Mouse (Mus musculus): ENCODE data around the gene Vps29. TPM values are rescaled to one million over a fixed set of nuclear protein-coding genes. Genes with fewer than 3 reads are reported as not detected.

Vps29 gene
- total RNA-seq, 1 experiment: 135 TPM

GRCm38 (mm10) chr5:122345777-122346176, 8.4 kb upstream of the Vps29 start:
- Histone ChIP-seq H3K9me3 (ENCODE audit: control insufficient read depth, insufficient read depth, low read depth, low read length) (no peaks in the 10 kb centered on the region), H3K4me3 (ENCODE audit: insufficient read depth in 1 of 2, low read depth in 1 of 2, low read length in 2 of 2, poor library complexity in 1 of 2, severe bottlenecking in 1 of 2) (no peak overlapping the region), H3K4me1 (ENCODE audit: control insufficient read depth in 2 of 2, insufficient read depth in 2 of 2, low read length in 2 of 2, poor library complexity in 1 of 2) (peaks cover 2 to 4% of the 10 kb centered on the region in 2 experiments; a peak in 1 of 4 replicates), H3K9ac (ENCODE audit: insufficient read depth, low read depth, low read length, poor library complexity, severe bottlenecking) (no peak overlapping the region), H3K36me3 (ENCODE audit: control insufficient read depth, insufficient read depth, low read length, poor library complexity, severe bottlenecking) (no peaks in the 10 kb centered on the region), H3K27ac (ENCODE audit: insufficient read depth, low read depth, low read length, poor library complexity, severe bottlenecking) (no peak overlapping the region)
- in situ Hi-C loops (cut with MboI; ENCODE audit: low sequenced_read_pairs in 2 of 2, unreplicated experiment in 2 of 2): no loop called here
- TF ChIP-seq CHD2 (IDR thresholded peaks at IDR 0.05; ENCODE audit: low read depth, low read length): no peak
- no peak for DNase-seq (ENCODE audit: low read depth, low spot score)

- H3K4me1 ChIP-seq (ENCODE audit: control insufficient read depth in 2 of 2, insufficient read depth in 2 of 2, low read length in 2 of 2, poor library complexity in 1 of 2): peaks cover 2% of the 10 kb centered on the region in 2 experiments; a peak in 1 of 4 replicates
- H3K9ac ChIP-seq (ENCODE audit: insufficient read depth, low read depth, low read length, poor library complexity, severe bottlenecking): peak overlapping the region; percentile 97
- peak overlapping the region; percentile 96 to 99 for H3K4me3 ChIP-seq (ENCODE audit: insufficient read depth in 1 of 2, low read depth in 1 of 2, low read length in 2 of 2, poor library complexity in 1 of 2, severe bottlenecking in 1 of 2)
- TF ChIP-seq ZNF384 (IDR thresholded peaks at IDR 0.05; ENCODE audit: low read depth, low read length) (no peak), MAFK (IDR thresholded peaks at IDR 0.05; ENCODE audit: insufficient read depth, low read depth, low read length) (no peak), CHD2 (IDR thresholded peaks at IDR 0.05; ENCODE audit: low read depth, low read length) (no peak), HCFC1 (IDR thresholded peaks at IDR 0.05; ENCODE audit: borderline replicate concordance, insufficient read depth, low read length) (no peak; the same call in 1 of the 2 replicates), ZC3H11A (IDR thresholded peaks at IDR 0.05; ENCODE audit: borderline replicate concordance, low read depth, low read length) (no peak)
- no peak for DNase-seq (ENCODE audit: low read depth, low spot score)
- peaks cover 2% of the 10 kb centered on the region; the same call in 1 of the 2 replicates for H3K36me3 ChIP-seq (ENCODE audit: control insufficient read depth, insufficient read depth, low read length, poor library complexity, severe bottlenecking)
- H3K9me3 ChIP-seq (ENCODE audit: control insufficient read depth, insufficient read depth, low read depth, low read length): no peaks in the 10 kb centered on the region
- H3K27ac ChIP-seq (ENCODE audit: insufficient read depth, low read depth, low read length, poor library complexity, severe bottlenecking): peak overlapping the region; percentile 45
- in situ Hi-C loops (cut with MboI; ENCODE audit: low sequenced_read_pairs in 2 of 2, unreplicated experiment in 2 of 2): no loop called here
Measured at GRCm38 (mm10) chr5:122354492-122355067, 411 bp downstream of the Vps29 start.

GRCm38 (mm10) chr5:122371591-122372191, 17.5 kb downstream of the Vps29 start, which contains the start of gene Gpn3:
Gene Gpn3 (plus strand): TSS chr5:122371876.
- Histone ChIP-seq H3K27ac (ENCODE audit: insufficient read depth, low read depth, low read length, poor library complexity, severe bottlenecking) (peak within 1 kb of the TSS; percentile 68), H3K4me1 (ENCODE audit: control insufficient read depth in 2 of 2, insufficient read depth in 2 of 2, low read length in 2 of 2, poor library complexity in 1 of 2) (peaks cover 5 to 8% of the 10 kb centered on the region in 2 experiments; a peak in 3 of 4 replicates), H3K9ac (ENCODE audit: insufficient read depth, low read depth, low read length, poor library complexity, severe bottlenecking) (peak within 1 kb of the TSS; percentile 85), H3K4me3 (ENCODE audit: insufficient read depth in 1 of 2, low read depth in 1 of 2, low read length in 2 of 2, poor library complexity in 1 of 2, severe bottlenecking in 1 of 2) (peak within 1 kb of the TSS; percentile 78 to 83), H3K36me3 (ENCODE audit: control insufficient read depth, insufficient read depth, low read length, poor library complexity, severe bottlenecking) (peaks cover 16% of the 10 kb centered on the region), H3K9me3 (ENCODE audit: control insufficient read depth, insufficient read depth, low read depth, low read length) (no peaks in the 10 kb centered on the region)
- TF ChIP-seq ZNF384 (IDR thresholded peaks at IDR 0.05; ENCODE audit: low read depth, low read length) (no peak), CHD2 (IDR thresholded peaks at IDR 0.05; ENCODE audit: low read depth, low read length) (no peak), MAFK (IDR thresholded peaks at IDR 0.05; ENCODE audit: insufficient read depth, low read depth, low read length) (no peak), HCFC1 (IDR thresholded peaks at IDR 0.05; ENCODE audit: borderline replicate concordance, insufficient read depth, low read length) (no peak), ZC3H11A (IDR thresholded peaks at IDR 0.05; ENCODE audit: borderline replicate concordance, low read depth, low read length) (no peak)
- in situ Hi-C loops (cut with MboI; ENCODE audit: low sequenced_read_pairs in 2 of 2, unreplicated experiment in 2 of 2): no loop called here
- DNase-seq (ENCODE audit: low read depth, low spot score): peak; percentile 44

DNA sequence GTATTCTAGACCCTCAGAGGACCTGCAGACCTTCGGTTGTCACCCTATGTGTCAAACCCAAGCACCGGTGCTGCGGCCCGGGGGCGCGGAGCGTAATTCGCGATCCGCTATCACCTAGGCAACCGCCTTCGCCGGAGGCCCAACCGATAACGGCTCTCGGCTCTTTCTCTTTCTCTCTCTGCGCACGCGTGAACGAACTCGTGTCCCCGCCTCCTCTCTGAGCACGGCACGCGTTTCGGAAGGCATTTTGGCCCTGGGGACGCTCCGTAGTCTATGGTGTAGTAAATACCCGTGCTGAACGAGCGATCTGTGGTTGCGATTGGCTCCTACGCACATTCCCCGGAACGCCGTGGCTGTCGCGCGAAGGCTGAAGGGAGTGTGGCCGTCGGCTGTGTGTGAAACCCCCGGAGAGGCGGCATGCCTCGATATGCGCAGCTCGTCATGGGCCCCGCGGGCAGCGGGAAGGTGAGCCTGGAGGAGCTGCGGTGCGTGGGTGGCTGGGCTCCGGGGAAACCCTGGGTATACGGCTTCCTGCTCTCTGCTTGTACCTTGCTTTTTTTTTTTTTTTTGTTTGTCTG, 18.1 kb downstream of the Vps29 start, which contains the start of gene Fam216a:
Gene Fam216a (minus strand): TSS at position 173 of the 578 bp plus-strand sequence.
- no peaks in the 10 kb centered on the region for H3K9me3 ChIP-seq (ENCODE audit: control insufficient read depth, insufficient read depth, low read depth, low read length)
- peaks cover 5 to 8% of the 10 kb centered on the region in 2 experiments; a peak in 3 of 4 replicates for H3K4me1 ChIP-seq (ENCODE audit: control insufficient read depth in 2 of 2, insufficient read depth in 2 of 2, low read length in 2 of 2, poor library complexity in 1 of 2)
- H3K36me3 ChIP-seq (ENCODE audit: control insufficient read depth, insufficient read depth, low read length, poor library complexity, severe bottlenecking): peaks cover 13% of the 10 kb centered on the region
- in situ Hi-C loops (cut with MboI; ENCODE audit: low sequenced_read_pairs in 2 of 2, unreplicated experiment in 2 of 2): no loop called here
- peak within 1 kb of the TSS; percentile 68 for H3K27ac ChIP-seq (ENCODE audit: insufficient read depth, low read depth, low read length, poor library complexity, severe bottlenecking)
- peak within 1 kb of the TSS; percentile 85 for H3K9ac ChIP-seq (ENCODE audit: insufficient read depth, low read depth, low read length, poor library complexity, severe bottlenecking)
- peak; percentile 74; the same call in 1 of the 2 replicates for TF ChIP-seq HCFC1 (IDR thresholded peaks at IDR 0.05; ENCODE audit: borderline replicate concordance, insufficient read depth, low read length)
- TF ChIP-seq ZC3H11A (IDR thresholded peaks at IDR 0.05; ENCODE audit: borderline replicate concordance, low read depth, low read length): no peak
- no peak for TF ChIP-seq MAFK (IDR thresholded peaks at IDR 0.05; ENCODE audit: insufficient read depth, low read depth, low read length)
- peak; percentile 55; the same call in 1 of the 2 replicates for TF ChIP-seq CHD2 (IDR thresholded peaks at IDR 0.05; ENCODE audit: low read depth, low read length)
- peak; percentile 71; the same call in 1 of the 2 replicates for TF ChIP-seq ZNF384 (IDR thresholded peaks at IDR 0.05; ENCODE audit: low read depth, low read length)
- peak; percentile 100 for DNase-seq (ENCODE audit: low read depth, low spot score)
- peak within 1 kb of the TSS; percentile 78 to 83 for H3K4me3 ChIP-seq (ENCODE audit: insufficient read depth in 1 of 2, low read depth in 1 of 2, low read length in 2 of 2, poor library complexity in 1 of 2, severe bottlenecking in 1 of 2)

Data from ES-E14 (cell line).